Mouse (Mus musculus): ENCODE data around the gene Maml2.

Maml2 gene

DNA sequence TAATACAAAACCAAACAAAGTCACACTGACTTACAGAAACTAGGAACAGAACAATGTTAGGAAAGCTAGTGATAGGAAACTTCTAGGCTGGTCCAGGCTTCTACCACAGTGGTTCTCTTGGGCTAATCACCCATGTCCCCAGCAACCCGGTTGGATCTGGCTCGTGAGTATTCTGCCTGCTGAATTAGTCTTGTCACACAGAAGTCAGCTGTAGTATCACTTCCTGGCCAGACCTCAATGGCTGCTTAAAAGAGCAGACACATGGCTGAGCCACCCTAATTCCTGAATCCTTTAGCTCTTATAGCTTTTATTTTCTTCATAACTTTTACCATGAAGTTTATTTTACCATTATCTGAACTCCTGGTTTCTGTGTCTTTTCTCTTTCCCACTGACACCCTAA is 13.3 kb downstream of the Maml2 start:
- no peak for DNase-seq

DNA sequence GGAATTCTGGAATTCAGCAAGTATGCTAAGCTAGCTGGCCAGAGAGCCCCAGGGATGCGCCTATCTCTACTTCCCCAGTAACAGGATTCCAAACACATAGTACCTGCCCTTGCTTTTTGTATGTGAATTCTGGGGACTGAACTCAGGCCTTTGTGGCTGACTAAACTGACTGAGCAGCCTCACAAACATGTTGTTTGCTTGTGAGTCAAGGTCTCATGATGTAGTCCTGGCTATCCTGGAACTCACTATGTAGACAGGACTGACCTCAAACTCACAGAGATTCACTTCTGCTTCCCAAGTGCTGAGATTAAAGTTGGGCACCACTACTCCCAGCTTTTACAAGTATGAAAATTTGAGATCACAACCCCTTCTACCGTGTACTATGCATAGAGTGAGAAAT is 16.2 kb downstream of the Maml2 start:
- no peak for DNase-seq

DNA sequence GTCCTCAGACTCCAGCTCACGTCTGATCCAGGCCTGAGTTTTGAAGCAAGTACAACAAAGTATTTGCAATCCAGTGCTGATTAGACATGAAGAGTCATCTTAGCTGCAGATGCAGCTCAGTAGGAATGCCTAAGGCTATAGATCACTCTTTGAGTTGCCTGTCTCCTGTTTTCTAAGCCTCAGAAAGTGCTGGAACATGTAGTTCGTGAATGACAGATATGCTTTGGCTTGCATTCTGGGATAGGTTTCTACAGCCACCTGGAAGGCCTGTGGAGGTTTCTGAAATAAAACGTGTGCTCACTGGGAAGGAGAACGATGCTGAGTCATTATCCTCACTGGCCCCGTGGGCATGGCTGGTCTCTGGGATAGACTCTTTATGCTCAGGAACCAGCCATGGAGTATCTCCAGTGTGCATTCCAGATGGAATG is 16.8 kb downstream of the Maml2 start:
- no peak for DNase-seq

DNA sequence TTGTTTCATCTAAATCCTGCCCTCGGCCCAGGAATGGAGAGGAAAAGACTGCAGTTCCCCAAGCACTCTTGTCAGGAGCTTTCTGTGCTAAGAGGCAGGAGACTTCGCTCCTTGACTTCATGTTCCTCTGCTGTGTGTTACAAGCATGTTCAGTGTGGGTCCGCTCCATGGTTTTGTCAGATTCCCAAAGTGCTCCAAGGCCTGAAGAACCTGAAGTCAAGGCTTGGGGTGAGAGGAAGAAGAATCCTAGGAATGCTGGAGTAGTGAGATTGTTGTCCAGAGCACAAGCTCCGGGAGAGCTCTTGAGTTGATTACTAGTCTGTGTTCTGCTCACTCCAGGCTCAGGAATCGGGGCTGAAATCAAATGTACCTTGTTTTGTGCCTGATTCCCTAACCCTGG is 17.6 kb downstream of the Maml2 start:
- no peak for DNase-seq

DNA sequence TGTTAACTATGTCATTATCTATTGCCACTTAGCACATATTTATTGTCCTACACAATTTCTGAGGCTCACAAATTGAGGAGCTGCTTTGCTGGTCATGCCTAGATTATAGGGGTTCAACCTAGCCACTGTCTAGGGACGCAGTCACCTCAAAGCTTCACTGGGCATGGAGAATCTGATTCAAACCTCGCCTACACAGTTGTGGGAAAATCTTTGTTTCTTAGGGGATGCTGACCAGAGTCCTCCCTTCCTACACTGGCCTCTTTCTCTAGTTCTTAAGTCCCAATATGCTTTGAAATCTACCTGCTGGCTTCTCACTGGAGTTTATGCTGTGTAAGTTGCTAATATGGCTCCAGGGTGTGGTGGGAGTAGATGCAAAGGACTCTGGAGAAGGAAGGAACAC is 21.8 kb downstream of the Maml2 start:
- no peak for DNase-seq

DNA sequence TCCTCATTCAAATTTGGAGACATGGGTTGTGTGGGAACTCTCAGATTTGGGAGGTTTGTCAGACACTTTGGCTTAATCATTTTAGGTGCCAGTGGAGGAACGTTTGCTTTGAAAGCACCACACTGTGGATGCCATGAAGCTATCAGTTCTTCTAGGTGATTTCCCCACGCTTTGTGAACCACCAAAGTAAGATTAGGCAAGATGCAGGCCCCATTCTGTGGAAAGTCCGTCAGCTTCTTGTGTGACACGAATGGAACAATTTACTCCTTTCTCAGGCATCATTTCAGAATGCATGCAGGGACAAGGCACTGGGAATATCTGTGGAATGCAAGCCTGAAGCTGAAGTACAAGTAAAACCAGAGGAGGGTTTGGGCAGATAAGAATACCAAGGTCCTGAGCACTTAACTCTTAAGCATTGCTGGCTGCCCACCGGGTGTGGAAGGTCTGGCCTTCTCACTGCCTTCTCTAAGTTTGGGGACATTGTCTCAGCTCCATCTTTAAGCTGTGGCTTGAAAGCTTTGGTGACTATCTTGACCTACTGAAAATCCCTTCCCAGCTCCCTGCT is 23.1 kb downstream of the Maml2 start:
- DNase-seq, result no peak

DNA sequence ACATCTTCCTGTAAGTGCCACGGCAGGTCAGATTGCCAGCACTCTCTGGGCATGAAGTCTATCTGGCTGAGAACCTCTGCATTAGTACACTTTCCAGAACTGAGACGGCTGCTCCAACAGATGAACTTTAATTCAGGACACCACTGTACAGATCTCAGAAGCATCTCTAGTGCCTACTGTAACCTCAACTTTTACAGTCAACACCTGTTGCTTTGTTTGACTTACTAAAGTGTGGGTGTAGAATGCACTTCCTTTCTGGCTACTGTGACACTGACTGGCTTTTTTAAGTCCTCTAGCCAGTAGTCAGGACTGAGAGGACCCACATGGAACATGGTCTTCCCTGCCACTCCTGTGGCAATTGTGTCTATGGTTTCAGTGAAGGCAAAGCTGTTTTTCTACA is 25.3 kb downstream of the Maml2 start:
- no peak for DNase-seq

DNA sequence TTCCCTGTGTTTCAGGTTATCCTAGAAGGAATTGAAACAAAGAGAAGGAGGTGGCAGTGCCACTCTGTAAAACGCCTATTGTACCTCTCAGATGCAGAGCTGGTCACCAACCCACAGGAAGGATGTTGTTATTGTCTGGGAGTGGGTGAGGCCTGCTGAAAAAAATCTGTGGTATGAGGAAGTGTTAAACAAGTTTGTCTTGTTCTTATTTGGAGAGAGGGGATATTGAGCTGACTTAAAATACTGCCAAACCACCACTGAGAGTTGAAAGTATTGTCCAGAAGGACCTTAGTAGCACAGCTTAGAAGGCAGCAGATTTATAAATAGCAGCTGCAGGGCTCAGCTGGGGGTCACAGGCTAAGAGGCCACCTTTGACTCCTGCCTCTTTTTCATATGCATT is 25.9 kb downstream of the Maml2 start:
- no peak for DNase-seq

DNA sequence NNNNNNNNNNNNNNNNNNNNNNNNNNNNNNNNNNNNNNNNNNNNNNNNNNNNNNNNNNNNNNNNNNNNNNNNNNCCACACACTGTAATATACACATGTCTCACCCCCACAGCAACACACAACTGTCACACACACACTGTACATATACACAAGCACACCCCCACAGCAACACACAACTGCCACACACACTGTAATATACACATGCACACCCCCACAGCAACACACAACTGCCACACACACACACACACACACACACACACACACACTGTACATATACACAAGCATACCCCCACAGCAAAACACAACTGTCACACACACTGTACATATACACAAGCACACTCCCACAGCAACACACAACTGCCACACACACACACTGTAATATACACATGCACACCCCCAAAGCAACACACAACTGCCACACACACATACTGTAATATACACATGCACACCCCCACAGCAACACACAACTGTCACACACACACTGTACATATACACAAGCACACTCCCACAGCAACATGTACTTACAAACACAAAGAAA is 116.5 kb downstream of the Maml2 start:
- no peak for DNase-seq

DNA sequence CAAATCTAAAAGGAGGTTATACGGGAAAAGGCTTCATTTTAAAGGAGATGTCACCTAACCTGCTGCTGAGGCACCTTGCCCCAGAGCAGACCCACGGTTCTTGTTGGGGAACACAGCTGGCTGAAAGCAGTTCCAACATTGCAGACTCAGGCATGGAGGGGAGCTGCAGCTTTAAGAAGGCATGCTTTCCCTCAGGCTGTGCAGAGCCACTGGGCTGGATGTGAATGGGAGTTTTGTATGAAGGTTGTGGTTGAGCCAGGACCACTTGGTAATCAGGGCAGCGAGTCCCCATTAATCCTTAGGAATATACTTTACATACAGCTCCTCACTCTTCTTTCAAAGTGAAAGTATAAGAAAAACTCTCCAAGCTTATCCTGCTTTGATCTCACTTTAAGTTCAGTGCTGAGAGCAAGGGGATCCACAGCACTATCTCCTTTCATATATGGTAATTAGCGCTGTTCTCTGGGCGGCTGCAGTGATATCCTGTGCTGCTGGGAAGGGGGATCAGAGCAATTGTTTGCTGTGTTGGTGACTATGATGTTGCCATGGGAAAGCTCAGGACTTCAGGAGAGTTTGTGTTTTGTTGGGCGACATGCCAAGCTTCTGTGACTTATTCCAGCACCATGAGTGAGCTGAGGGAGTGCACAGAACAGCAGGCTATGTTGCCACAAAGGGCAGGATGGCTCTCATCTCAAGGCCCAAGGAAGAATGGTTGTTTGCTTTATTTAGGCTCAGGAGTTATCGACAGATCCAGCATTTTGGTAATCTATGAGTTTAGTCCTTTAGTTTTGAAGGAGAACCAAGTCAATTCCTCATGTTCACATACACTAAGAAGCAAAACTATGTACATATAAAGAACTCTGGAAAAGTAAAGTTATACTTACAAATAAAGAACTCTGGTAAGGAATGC is 127.5 kb downstream of the Maml2 start:
- no peak for DNase-seq

DNA sequence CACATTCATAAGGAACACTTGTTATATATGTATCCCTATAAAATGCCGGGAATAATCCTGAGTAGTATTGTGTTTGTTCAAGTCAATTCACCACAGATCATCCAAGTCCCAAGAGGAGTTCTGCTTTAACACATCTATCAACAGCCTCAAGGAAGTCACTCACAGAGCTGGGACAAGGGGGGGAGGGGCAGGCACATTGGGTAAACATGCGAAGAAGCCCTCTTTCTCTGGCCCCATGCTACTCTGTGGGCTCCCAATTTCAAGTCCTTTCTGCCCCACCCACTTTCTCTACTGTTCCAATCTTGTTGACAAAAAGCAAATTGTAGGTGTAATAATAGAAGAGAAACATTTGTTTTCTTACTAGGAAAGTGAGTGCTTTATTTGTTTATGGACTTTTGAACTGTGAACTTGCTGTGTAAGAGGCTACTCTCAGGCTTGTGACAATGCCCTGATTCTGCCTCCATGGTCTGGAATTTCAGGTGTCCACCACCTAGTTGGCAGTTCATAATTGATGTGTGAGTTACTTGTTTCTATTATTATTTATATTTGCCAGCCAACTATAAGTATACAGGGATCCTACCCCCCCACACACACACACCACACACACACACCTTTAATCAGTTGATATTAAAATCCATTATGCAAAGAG is 131.8 kb downstream of the Maml2 start:
- DNase-seq, result no peak

DNA sequence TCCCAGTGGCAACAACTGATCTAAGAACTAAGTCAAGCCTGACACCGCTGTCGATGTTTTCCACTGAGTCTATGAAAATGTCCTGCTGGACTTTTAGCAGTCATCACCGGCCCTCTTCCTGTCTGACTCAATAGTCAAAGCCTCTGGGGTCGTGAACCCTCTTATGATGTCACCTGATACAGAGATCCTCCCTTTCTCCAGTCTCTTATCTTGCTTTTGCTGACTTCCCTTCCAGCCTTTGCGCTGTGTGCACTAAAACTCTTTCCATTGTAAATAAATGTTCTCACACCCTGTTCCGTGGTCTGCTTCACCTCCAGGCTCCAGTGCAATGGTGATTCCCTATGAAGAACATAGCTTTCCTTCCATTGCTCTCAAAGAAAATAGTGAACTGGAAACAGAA is 132.5 kb downstream of the Maml2 start:
- DNase-seq, result no peak

DNA sequence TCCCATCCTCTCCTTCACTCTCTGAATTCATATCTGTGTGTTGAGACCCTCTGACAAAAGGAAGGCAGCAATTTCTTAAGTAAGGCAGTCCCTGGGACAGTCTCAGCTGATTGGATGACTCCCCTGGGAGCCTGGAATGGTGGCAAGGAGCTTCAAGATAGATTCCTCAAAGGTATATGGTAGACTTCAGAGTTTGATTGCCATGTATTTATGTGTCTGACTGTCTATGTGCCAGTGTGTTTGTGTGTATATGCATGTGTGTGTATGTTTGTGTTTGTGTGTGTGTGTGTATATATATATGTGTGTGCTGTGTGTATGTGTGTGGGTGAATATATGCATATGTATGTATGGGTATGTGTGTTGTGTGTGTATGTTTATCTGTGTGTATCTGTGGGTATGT is 133.0 kb downstream of the Maml2 start:
- no peak for DNase-seq

DNA sequence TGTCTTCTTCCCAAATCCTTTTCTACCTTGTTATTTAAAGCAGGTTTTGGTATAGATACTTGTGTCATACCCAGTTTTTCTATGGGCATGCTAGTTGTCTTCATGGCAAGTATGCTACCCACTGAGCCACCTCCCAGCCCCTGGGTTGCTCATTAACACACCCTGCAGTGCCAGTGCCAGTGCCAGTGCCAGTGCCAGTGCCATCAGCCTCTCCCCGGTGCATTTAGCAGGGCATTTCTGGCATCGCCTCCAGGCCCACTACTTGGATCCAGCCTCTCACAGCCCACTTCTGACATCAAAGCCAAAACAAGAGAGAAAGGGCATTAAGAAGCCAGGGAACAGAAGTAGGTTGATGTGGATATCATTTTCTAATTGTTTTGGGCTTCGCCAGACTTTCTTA is 133.9 kb downstream of the Maml2 start:
- no peak for DNase-seq

DNA sequence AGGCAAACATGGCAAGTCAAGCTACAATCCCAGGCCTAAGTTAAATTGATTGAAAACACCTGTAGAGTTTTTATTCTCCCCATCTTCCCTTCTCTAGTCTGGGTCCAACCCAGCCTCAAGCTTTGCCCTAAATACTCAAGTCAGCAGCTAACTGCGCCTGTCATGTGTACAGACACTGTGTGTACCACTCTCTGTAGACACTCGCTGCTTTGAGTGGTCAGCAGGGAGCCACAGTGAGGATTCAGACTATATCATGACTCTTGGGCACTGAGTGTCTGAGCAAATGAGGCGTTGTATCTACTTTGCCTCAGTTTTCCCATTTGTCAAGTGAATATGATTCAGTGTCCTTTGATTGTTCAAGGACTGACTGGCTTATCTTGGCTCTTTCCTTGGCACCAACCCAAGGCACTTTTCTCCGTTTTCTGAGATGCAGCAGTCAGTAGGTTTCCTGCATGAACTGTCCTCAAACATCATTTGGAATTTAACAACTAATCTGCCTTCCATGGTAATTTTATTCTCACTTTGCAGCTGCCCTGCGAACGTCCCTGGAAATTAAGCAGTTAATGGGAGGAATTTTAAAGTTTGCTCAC is 135.8 kb downstream of the Maml2 start:
- no peak for DNase-seq

DNA sequence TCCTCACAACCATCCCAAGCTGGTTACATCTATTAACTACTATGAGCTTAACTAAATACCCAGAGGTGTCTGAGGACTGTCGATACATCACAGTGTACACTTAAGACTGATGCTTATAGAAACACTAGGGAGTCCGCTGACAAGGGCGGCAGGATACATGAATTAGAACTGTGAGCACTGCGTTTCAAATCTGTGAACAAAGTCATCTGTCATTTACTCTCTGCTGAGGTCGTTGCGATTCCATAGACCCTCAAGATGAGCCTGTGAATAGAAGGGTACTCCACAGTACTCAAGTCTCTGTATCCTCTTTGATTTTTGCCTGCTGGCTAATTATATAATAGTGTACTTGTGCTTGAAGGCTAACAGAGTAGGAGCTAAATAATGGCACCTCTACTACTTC is 143.2 kb downstream of the Maml2 start:
- no peak for DNase-seq

DNA sequence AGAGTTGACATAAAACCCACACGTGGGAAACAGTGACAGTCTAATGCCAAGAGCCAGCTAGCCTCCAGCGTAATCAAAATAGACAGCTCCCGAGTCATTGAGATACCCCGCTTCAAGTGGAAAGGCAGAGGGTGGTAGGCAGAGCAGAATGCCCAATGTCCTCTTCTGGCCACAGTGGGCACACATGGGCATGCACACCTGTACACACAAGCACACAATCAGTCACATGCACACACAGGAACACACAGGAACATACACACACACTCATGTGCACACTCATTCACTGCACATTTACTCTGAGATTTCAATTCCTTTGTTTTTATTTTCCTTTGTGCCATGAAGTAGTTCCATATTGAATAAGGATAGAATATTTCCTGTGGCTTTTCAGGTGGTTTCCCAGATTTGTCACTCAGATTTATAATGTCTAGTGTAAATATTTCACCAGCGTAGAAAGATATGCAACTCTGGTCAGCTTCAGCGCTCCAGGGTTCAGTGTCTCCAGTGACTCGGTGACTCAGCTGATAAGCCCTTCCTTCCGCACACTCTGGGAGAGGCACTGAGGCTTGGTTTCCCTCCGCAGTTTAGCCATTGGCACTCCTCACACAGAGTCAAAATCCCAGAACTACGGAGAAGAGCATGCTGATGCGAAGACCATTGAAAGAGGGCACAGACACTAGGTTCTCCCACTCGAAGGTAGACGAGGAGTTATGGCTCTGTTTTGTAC is 144.4 kb downstream of the Maml2 start:
- DNase-seq, result no peak

DNA sequence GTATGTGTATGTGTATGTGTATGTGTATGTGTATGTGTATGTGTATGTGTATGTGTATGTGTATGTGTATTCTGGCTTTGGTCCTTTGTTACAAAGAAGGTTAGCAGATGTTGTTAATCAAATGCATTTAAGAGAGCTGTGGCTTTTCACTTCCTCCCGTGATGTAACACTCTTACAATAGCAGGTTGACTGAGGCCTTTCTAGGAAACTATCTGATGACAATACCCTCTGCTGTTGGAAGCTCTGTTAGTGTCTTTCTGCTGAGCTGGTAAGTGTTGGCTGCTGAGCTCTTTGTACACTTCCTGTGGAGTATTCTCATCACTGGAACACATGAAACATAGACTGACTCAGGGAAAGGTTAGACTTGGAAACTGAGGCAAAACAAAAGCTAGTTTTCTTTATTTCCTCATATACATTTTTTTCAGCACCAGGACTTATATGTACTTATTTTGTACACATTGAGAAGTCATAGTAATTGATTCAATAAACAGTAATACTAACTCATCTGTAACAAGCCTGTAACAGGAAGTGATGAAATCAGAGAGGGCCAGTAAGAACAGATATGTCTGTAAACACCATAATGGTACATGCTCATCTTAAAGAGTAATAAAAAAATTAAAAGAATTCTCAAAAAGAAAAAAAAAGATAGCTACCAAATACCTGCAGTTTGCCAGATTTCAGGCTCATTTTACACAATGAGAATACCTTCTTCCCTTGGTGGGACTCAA is 145.9 kb downstream of the Maml2 start:
- DNase-seq, result no peak

DNA sequence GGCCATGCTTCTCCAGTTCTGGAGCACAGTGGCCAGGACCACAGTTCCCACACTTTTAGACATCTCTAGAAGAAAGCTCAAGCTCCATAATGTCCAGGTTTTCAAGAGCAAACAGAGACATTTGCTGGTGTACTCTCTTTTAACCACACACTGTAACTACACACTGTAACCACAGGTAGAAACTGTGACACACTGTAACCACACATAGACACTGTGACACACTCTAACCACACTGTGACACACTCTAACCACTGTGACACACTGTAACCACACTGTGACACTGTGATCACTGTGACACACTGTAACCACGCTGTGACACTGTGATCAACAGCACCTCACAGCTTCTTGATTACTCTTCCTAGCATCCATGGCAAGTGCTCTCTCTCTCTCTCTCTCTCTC is 148.5 kb downstream of the Maml2 start:
- DNase-seq, result no peak

DNA sequence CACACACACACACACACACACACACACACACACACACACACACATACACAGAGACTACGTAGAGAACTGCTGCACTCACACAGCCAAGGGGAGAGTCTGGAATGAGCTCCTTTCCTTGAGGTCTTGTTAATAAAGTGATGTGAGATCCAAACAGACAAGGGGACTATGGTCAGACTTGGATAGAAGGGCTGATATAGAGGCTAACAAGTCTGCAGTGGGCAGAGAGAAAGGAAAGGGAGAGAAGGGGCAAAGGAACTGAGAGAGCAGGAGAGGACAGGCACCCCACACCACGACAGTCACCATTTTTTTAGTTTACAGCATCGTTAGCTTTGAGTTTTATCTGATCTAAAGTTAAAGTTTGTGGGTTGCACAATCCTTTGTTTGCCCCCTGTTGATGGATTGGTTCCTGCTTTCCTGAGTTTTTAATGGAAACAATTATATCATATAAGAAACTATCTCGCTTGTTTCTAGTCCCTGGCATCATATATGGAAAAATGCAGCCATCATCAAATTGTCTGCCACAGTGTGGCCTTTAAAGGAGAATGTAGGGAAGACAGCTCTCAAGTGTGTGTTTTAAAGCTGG is 149.0 kb downstream of the Maml2 start, which contains the start of gene Gm17571:
TSS of gene Gm17571 (minus strand) at position 51 of the 583 bp plus-strand sequence.
- DNase-seq, result no peak

DNA sequence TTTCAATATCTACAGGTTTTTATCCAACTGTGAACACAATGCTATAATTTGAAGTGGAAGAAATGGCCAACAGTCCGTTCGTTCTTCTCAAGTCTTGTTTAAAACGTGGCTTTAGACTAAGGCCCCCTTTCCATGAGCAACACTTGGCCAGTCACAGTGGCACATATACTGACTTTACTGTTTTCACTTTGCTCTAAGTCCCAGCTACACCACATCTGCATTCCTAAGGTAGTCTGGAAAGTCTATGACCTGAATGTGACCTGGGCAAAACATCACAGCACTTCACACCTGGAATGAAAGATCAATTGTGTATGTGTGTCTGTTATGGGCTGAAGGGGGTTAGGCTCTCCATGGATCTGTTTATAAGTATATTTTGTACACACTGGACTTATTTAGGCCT is 151.0 kb downstream of the Maml2 start:
- DNase-seq, result no peak

All from spleen, adult 18-20 months (tissue).